Mouse (Mus musculus) left cerebral cortex, adult 2 months (tissue): ENCODE data around the gene Afdn. TPM values are rescaled to one million over a fixed set of nuclear protein-coding genes. Genes with fewer than 3 reads are reported as not detected.

Experiments
- DNase-seq, 2 experiments: peaks; one replicate each; pipeline ENCODE4 v3.0.0; 2021 to 2022; ENCODE audit warnings: low spot score in 2 of 2, mixed read lengths in 1 of 2; ENCODE audit errors: extremely low spot score in 1 of 2
- H3K27ac ChIP-seq: fragments of 200-600 bp; 2 replicates; pipeline ENCODE4 v1.8.1; 2022
- H3K4me3 ChIP-seq: fragments of 200-600 bp; 2 replicates; pipeline ENCODE4 v1.8.1; 2022
- CTCF ChIP-seq: fragments of 200-600 bp; IDR thresholded peaks from 2 replicates; pipeline ENCODE4 v1.8.1; 2022; ENCODE audit warnings: antibody characterized with exemption, mild to moderate bottlenecking, moderate library complexity
- intact Hi-C: fragments of 180-260 bp; cut with DNase I; formaldehyde crosslinking; loops from one replicate; pipeline ENCODE4 v1.15.1; 2025
- total RNA-seq, 2 experiments: library from RNA; stranded (reverse); gene quantifications; 2 replicates each; pipeline ENCODE4 v1.2.3; 2021

Gene Afdn
- total RNA-seq, 2 experiments from 2014 or later = 127 to 134 TPM

DNA sequence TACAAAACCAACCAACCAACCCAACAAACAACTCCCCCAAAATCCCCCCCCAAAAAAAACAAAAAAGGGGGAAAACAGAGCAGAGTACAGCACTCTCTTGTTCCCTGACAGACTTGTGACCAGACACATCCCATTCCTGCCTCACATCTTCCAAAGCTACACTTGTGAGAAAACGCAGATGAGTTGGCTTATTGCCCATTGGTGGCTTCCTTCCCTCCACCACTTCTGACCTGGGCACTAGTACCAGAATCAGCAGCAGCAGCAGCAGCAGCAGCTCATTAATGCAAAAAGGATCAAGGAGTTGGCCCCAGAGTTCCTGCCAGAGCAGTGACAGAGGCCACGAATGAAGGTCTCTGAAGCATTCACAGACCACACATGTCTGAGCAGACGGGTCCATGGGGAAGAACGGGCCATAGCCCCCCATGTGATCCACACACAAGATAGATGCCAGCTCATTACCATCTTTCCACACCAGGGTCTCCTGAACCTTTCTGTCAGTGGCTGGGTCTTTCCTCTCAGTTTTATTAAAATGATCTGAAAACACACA is 35.3 kb upstream of the Afdn start:
- DNase-seq = no peak
- Histone ChIP-seq H3K27ac (no peak overlapping the region), H3K4me3 (no peak overlapping the region)
- TF ChIP-seq CTCF = no peak
- intact Hi-C loops = loop anchor here (5.0 kb wide), 1 partner anchor 38 kb away; no protein-coding TSS in a partner anchor

DNA sequence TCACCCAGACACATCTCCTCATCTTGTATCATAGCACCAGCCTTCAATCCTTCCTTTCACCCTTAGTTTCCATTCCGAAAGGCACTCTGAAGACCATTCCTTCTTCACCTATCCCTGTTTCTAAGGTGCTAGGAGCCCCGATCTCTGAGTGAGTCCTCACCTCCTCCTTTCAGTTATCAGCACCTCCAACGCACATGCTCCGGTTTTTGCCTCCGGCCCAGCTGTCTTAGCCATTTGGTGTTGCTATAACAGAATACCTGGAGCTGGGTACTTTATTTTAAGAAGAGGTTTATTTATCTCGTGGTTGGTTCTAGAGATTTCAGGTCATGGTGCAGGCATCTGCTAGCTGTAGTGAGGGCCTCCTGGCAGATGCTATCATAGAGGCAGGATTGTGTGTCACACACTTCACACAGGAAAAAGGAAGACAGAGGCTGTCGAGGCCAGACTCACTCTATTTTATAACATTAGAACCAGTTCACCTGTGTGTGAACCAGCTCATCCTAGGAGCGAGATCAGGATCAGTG is 33.4 kb upstream of the Afdn start:
- Histone ChIP-seq H3K4me3 (no peak overlapping the region), H3K27ac (no peak overlapping the region)
- no peak for TF ChIP-seq CTCF
- intact Hi-C loops = loop anchor here (5.0 kb wide), 1 partner anchor 40 kb away; no protein-coding TSS in a partner anchor
- peak in 1 of 2 experiments; percentile 31 for DNase-seq

DNA sequence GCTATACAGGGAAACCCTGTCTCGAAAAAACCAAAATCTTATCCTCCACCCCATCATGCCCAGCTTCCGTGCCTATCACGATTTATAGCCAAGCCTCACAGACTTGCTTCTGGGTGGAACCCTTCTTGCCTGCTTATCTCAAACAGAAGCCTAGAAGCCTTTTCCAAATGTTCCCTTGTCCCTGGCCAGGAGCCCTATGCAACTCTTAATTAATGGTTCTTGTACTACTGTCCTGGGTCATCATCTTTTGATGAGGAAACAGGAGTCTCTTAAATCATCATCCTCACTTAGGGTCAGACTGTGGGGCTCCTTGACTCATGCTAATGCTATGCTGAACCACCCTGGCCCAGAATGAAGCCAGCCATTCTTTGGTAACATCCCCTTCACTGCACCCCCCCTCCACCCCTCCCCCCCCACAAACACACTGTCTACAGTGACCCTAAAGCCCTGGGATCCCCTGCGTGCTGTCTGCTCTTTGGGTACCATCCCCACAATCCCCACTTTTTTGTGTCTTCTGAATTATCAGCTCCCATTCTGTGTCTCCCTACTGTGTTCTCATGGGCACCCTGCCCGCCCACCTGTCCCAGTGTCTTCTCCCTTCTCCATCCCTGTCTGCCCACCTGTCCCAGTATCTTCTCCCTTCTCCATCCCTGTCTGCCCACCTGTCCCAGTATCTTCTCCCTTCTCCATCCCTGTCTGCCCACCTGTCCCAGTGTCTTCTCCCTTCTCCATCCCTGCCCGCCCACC is 29.2 kb upstream of the Afdn start:
- DNase-seq = no peak
- no peak overlapping the region for H3K4me3 ChIP-seq
- intact Hi-C loops = no loop called here
- no peak for TF ChIP-seq CTCF
- H3K27ac ChIP-seq = no peak overlapping the region

DNA sequence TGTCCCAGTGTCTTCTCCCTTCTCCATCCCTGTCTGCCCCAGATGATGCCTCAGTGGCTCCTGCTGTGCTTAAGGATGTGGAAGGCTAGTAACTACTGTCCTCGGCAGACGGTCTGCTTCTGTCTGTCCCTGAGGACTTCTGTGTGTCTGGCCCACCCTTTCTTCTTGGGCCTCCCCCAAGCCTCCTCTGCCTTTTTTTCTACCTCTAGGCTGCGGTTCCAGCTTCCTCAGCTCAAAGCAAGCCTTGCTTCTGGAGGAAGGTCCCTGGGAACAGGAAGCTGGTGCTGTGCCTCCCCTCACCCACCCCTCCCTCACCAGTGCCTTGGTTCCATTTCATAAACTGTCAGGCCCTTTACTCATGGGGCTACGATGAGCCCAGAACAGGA is 28.6 kb upstream of the Afdn start:
- Histone ChIP-seq H3K27ac (no peak overlapping the region), H3K4me3 (no peak overlapping the region)
- TF ChIP-seq CTCF = no peak
- no peak for DNase-seq
- intact Hi-C loops = no loop called here

DNA sequence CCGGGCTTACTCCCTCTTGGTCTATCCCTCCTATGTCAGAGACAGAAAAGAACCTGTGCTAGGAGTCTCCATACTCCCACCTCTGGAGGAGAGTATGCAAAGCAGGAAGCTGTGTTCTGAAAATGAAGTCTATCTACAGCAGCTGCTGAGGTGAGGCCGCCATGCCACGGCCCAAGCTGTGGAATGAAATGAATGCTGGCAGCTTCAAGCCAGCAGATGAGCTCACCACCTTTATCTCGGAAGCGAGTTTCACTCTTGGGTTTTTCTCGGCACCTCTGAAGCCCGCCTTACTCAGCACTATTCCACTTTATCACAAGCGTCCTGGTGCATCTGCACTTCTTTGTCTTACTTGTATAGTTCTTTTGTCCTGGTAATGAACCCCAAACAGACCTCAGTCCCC is 27.7 kb upstream of the Afdn start:
- no peak overlapping the region for H3K27ac ChIP-seq
- no peak for TF ChIP-seq CTCF
- intact Hi-C loops = no loop called here
- no peak for DNase-seq
- H3K4me3 ChIP-seq = no peak overlapping the region

DNA sequence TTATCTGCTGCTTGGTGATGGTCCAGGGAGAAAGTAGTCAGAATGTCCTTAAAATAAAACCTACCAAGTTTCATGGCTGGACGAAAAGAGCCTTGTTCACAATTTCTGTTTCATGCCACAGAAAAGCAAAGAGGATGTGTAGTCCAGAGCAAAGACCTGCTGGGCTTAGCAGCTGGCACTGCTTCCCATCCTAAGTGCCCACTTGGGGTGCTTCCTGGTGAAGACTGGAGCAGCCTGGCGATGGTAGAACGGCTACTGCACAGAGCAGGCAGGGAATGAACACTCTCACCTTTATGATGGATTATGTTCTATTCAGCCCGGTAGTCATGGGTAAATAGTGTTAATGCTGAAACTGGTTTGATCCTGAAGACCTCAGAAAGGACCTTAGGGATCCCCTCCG is 26.4 kb upstream of the Afdn start:
- no peak for DNase-seq
- no peak for TF ChIP-seq CTCF
- Histone ChIP-seq H3K4me3 (no peak overlapping the region), H3K27ac (no peak overlapping the region)
- intact Hi-C loops = no loop called here

DNA sequence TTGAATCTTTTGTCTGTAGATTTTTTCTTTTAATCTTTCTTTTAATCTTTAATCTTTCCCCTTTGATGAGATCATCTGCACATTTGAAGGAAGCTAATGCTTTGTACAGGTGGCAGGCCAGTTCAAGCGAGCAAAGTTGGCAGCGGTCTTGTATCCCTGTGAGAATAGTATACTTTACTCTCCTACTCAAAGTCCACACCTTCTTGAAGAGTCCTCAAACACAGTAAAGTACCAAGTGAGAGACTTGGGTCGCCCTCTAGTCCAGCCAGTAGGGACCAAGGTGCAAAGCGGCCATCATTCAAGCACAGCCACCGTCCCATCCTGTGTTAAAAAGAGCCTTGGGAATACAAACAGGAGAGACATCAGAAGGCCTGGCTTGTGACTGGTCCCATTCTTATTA is 25.3 kb upstream of the Afdn start:
- intact Hi-C loops = no loop called here
- no peak for TF ChIP-seq CTCF
- DNase-seq = no peak
- H3K27ac ChIP-seq = no peak overlapping the region
- H3K4me3 ChIP-seq = no peak overlapping the region

DNA sequence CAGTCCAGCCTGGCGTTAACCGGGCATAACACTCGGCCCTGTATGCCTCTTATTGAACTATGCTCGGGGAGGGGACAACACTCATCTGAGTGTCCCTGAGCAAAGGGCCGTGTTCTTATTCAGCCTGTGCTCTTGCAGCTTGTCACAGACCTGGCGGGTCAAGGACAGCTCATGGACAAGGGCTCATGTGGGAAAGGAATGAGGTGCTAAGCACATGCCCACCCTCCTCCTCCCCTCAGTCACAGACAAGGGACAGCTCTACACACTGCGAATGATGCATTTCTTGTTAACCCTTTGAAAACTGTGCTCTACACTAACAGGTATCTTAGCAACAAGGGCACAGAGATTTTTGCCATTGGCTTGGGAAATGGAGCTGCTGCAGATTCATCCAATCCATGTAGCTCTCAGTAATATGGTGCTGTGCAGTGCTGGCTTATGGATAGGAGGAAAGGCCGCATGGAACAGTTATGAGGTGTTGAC is 24.5 kb upstream of the Afdn start:
- Histone ChIP-seq H3K27ac (no peak overlapping the region), H3K4me3 (no peak overlapping the region)
- DNase-seq = no peak
- intact Hi-C loops = no loop called here
- TF ChIP-seq CTCF = no peak

DNA sequence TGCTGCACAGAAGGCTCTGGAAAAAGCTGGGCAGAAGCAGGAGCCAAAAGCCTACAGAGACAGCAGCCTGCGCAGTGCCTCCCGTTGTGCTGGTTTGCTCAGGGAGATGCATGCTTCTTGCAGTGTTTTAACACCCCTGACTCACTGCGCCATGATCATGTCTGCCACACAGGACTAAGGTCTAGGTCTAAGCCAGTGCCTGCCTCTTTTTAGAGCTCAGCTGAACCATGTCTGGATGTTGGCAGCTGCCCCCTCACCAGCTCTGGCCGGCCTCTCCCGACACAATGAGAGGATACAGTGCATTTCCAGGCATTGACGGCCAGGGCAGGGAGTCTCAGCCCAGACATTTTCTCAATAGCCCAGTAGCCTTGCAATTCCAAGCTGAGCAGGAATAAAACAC is 23.0 kb upstream of the Afdn start:
- no peak for TF ChIP-seq CTCF
- Histone ChIP-seq H3K4me3 (no peak overlapping the region), H3K27ac (peak overlapping the region; percentile 63)
- no peak for DNase-seq
- intact Hi-C loops = no loop called here

DNA sequence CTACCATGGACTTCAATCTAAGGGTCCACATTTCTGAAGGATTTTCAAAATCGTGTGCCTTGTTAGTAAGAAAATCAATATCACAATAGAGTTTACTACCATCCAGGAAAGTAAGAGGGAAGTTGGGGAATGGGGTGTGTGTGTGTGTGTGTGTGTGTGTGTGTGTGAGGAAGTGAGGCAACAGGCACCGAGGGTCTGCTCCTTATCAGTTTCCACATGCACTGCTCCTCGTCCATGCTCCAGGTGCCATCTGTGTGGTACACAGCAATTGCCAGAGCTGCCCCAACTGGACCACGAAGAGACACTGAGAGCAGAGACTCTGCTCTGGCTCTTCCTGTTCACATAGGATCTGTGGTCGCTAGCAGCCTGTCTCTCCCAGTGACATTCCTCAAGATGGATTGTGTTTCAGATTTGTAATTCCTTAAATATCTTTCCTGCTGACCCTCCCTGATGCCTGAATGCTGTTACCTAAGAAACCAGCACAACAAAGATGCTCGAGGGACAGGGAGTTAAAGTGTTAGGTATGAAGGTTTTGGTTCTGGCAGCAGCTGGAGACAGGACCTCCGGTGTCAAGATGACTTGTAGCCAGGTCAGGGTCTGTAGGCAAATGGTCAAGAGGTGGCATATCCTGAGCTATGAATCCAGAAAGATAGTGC is 22.1 kb upstream of the Afdn start:
- Histone ChIP-seq H3K27ac (no peak overlapping the region; the same call in 1 of the 2 replicates), H3K4me3 (no peak overlapping the region)
- no peak for DNase-seq
- intact Hi-C loops = no loop called here
- TF ChIP-seq CTCF = no peak

DNA sequence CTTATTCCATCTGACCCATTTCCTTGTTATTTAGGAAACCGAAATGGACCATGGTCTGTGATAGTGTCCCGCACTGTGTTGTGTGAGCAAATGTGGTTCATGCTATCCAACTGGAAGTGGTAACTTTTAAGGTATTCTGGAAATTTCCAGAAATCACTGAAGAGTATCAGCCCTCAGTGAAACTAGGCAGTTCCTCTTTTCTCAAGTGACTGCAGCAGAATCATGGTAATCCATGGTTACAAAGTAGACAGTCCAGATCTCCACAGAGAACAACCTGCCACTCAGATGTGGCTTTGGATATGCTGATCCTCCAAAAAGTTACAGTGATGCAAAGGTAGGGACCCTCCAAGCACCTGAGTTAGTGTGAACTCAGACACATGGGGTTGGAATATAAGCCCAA is 21.4 kb upstream of the Afdn start:
- no peak for TF ChIP-seq CTCF
- no peak overlapping the region for H3K27ac ChIP-seq
- H3K4me3 ChIP-seq = no peak overlapping the region
- DNase-seq = no peak
- intact Hi-C loops = no loop called here

DNA sequence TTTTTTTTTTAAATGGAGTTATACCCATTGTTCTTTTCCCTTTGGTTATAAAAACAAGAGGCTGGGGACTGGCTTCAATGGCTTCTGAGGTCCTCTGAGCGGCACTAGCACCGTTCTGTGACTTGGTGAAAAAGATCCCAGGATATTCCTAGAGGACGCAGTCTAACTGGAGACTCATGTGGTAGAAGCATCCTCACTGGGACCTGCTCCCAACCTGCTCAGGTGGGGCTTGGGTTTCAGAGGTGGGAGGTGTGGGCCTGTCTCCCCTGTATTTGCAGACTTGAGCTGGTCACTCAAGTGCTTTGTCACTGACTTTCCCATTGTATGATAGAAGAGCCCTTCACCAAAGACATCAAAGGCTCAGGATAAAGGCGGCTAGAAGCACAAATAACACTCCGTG is 20.4 kb upstream of the Afdn start:
- intact Hi-C loops = no loop called here
- H3K4me3 ChIP-seq = no peak overlapping the region
- TF ChIP-seq CTCF = no peak
- H3K27ac ChIP-seq = no peak overlapping the region
- no peak for DNase-seq
